Mouse (Mus musculus) liver, adult (tissue): Measurements from ENCODE around the gene Gm37240.

Experiments
- GATA4 ChIP-seq: IDR thresholded peaks from 2 replicates; pipeline ENCODE4 v1.6.1; 2014; ENCODE audit warnings: mild to moderate bottlenecking, low read length; ENCODE audit not compliant: insufficient replicate concordance

Gm37240 gene

DNA sequence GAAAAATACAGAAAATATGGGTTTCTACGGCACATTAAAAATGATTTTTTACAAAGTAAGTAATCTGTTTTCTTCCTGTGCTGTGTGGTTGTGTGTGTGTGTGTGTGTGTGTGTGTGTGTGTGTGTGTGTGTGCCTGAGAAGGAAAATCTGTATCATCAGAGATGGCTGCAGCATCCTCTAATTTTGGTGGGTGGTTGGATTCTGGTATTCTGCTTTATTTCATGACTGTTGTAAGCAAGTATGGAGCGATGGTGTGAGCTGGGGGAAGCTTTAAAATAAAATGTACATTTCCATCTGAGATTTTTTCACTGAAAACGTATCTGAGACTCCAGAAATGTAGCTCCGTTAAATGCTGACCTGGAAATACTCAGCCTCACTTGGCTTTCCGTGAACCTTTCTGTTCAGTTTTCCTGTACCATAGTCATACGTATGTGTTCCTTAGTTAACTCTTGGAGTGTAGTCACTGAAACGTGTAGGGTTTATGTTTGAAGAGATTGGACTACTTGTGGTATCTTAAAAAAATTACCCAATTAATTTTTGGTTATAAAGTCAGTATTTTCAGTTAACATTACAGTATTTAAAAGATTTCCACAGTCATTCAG, 934.6 kb downstream of the Gm37240 start:
- no peak for TF ChIP-seq GATA4

DNA sequence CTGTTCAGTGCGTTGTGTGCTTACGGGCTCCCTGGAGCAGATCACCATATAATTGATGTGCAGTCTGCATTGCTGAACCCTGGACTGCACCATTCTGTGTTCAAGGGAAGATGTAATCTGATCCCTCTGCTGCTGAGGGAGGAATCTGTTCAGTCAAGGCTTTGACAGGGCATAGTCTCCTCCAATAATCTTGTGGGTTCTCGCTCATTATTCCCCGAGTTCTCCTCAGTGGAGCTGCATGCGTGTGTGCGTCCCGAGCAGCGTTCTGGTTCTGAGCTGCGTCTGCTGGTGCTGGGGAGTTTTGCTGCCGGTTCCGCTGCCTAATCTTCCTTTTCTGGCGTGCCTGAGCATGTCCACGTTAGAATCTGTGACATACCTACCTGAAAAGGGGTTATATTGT, 935.2 kb downstream of the Gm37240 start:
- no peak for TF ChIP-seq GATA4

DNA sequence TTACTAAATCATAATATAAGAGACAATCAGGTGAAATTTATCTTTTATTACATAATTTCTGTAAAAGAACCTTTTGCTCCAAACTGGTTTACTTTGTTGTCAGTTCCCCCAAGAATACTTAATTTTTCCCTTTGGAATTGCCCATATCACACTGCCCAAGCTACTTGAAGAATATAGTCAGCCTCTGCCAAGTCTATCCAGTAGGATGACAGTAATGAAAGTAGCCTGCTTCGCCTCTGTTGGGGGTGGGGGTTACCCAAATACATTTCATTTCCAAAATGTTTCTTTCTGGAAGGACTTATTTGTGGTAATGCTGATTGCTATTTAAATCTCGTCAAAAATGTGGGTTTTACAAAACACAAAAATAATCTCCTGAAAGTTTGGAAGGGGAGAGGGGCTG, 935.6 kb downstream of the Gm37240 start:
- no peak for TF ChIP-seq GATA4

DNA sequence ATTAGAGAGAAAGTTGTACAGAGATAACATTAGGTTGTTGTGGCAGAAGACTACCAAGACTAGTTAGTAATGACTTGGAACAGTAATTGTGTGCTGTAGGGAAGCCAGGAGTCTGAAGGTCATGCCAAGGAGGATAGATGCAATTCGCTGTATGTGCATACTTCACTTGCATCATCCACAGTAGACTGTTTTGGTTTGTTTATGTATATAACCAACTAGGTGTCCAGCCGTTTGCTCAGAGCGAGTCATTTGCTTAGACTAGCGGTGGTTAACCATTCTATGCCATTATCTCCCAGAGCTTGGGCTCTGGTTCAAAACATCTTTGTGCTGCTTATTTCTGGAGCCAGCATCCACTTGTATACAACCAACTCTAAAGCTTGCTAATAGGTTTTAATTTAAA, 937.9 kb downstream of the Gm37240 start:
- no peak for TF ChIP-seq GATA4

DNA sequence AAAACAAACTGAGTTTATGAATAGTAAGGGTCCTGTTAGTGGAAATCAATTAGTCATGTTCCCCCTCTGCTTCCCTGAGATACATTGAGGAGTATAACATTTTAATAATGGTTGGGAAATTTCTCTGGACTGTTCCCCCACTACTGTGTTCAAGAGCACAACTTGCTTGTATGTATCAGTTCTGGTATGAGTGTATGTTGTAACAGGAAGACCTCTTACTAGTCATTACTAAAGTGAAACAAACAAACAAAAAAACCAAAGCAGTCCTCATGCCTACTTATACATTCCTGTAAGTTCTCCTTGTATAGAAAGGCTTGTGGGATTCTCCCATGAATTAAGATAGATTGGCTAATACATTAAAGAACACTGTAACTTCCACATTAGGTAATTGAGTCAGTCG, 940.9 kb downstream of the Gm37240 start:
- TF ChIP-seq GATA4: no peak

DNA sequence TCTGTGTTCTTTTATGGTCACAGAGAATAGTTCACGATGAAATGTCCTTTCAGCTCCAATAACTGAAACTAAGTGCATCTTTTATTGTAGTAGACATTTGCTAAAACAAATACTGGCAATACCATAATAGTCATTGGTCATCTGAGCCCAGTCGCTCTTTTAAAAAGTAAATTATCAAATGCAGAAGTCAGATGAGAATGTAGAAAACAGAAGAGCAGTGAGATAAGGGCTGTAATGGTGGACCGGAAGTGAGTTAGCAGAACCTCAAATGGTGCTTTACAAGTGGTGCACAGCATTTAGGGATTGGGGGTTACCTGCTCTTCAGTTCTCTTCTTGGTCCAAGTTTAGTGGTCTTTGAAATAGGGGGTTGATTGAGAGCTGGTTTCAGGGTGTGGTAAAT, 942.4 kb downstream of the Gm37240 start:
- no peak for TF ChIP-seq GATA4

DNA sequence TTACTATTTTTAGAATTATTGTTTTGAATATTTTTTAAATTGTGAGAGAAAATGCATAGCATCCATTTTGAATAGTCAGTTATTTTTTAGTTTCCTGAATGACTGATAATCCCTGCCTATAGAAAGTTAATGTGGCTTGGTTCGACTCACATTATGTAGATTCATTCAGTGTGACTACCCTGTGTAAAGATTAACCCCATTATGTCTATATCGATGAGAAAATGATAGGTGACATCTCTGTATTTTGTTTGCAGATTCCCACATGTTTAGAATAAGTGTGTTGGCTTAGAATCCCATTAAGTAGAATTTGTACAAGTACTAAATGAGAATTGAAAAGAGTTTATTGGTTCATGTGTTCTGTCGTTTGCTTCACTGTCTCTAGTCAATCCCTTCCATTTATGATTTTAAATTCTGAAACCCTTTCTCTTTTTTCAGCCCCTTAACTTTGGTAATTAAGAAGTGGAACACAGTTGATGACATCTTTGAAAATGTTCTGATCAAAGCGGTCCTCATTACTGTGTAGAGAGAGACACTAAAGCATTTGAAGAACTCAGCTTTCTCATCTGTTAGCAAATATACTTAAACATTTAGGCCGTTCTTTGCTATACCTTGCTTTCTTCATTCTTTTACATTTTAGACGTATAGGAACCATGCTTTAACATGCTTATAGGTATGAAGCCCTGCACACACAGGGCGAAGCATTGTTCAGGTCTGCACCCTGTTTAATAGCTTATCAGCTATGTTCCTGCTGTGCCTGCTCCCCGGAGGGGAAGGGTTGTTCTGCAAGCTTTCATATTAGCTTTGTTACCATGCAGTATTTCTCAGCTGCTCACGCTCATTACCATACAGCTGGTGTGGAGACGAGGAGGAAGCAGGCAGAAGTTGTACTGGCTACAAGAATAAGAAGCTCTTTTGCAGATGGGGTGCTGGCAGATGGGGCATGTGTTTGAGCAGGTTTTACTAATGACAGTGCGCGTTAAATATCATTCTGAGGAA, 949.7 kb downstream of the Gm37240 start:
- no peak for TF ChIP-seq GATA4

DNA sequence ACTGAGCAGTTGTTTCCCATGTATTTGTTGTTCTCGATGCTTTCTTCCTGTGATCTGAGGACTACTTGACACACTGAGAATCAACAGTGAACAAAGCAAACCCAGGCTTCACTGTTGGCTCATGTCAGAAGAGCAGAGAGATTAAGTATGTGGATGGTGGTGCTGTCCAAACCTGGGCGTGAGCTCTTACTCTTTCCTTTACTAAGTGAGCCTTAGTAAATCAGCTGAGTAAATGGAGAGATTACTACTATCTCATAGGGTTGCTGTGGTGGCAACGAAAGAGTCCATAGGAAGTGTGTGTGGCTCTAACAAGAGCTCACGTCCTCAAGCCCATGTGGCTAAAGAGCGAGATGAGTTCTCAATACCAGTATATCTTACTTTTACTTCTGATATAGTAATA, 950.4 kb downstream of the Gm37240 start:
- no peak for TF ChIP-seq GATA4

DNA sequence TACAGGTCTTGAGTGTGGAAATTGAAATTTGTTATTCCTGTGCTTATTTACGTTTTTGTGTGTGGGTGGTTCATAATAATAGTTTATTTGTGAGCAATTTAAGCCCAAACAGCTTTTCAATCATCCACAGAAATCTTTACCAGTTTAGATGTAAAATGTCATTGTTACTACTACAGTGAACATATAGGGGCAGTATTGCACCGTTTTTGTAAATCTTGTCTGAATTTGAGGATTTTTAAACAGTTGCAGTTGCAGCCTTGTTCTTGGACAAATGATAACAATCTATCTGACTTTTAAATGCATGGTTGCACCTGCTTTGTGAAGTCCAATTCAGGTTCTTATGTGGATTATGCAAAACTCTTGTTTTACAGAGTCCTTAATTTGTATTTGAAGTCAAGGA, 951.1 kb downstream of the Gm37240 start:
- no peak for TF ChIP-seq GATA4

DNA sequence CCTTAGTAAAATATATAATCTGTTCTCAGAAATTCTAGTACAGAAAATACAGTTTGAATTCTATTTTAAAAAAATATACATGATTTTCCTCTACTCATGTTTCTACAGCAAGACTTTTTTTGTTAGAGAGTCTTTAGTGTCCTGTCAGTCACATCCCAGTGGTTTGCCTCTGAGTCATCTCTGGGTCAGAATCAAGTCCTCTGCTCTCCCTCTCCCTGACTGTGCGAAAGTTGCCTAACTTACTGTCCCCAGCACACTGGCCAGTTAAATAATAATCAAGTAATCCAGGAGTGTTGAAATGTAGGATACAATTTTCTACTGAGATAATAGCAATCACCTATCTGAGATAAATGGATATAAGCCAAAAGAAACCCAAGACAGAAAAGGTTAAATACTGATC, 951.6 kb downstream of the Gm37240 start:
- no peak for TF ChIP-seq GATA4

DNA sequence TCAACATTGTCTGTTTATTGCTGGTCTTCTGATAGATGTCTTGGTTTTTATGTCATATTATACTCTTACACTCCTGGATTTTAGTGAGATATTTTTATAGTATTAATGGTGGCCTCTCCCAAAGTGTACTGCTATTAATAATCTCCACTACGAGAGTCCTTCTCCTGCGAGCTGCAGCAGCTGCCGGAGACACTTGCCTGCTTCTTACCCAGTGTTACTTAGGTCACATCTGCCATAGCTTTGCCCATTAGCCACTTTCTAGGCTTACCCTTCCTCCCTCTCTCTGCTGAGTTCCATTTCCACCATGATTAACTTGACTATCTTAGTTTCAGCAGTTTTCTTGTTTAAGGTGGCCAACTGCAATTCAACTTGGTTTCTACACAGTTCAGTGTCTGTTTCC, 956.6 kb downstream of the Gm37240 start:
- TF ChIP-seq GATA4: no peak

DNA sequence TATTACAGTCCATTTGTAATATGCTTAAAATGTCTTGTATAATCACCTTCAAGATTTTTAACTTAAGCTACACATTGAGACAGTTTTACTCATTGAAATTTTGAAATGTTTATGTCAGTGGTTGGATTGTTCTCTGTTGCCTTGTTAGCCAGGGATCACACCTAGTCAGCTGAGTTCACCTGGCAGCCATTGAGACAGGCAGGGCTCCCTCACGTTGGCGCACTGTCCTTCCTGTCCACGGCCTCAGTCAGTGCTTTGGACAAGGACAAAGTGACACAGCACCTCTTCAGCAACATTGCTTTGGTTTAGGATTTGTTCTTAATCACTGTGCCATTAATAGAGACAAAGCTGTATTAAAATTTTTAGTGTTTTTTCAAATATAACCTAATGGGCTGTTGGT, 958.1 kb downstream of the Gm37240 start:
- no peak for TF ChIP-seq GATA4

DNA sequence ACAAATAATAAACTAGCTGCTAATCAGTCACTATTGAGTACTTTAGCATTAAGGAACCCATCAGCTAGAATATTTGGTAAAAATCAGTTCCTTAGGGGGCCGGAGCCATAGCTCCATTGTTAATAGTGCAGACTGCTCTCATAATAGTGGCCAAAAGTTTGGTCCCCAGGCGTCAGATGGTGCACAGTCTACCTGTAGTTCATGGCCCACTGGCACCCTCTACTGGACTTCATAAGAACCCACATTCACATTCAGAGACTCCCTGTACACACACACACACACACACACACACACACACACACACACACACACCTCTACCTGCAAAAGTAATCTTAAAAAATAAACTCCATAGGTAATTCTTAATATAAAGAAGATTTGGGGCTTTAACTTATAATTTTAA, 959.4 kb downstream of the Gm37240 start:
- no peak for TF ChIP-seq GATA4

DNA sequence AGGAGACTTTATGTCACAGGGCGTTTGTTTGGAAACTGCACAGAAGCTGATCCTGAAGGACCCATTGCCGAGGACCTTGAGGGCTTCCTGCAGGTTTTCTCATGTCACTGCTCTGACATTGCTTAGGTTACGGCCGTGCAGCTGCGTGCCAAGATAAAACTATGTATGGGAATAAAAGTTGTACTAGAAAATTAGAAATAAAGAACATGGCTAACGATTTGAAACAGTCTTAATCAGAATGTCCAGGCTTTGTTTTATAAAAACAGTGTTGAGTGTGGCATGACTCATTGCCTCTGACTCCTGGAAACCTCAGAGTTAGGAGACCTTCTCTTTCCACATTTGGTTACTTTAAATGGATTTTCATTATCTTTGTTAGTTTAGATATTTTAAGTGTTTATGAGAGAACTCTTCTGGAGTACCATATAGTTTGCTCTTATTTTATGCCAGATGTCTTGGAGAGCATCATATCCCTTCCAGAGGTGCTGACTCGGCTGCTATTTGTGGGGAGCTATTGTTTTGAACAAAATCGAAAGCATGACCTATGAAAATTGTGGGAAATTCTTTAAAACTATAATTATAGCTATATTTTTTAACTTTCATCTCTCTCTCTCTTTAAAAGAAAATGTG, 960.0 kb downstream of the Gm37240 start:
- no peak for TF ChIP-seq GATA4

DNA sequence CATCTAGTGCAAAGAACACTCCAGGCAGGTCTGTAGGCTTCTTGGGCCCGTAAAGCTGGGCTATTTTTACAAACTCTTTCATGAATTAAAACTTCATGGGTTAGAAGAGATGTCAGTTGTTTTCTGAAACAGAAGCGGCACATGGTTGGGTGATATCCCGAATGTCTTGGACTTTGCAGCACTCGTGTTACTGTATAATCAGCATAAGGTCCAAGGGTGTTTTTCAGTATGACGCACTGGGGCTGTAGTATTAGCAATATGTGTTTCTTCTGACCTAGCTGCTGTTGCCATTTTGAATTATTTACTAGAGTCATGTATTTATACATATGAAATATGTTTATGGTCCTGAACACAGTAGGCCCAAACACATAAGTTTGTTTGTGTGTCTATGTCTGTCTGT, 961.2 kb downstream of the Gm37240 start:
- TF ChIP-seq GATA4: no peak

DNA sequence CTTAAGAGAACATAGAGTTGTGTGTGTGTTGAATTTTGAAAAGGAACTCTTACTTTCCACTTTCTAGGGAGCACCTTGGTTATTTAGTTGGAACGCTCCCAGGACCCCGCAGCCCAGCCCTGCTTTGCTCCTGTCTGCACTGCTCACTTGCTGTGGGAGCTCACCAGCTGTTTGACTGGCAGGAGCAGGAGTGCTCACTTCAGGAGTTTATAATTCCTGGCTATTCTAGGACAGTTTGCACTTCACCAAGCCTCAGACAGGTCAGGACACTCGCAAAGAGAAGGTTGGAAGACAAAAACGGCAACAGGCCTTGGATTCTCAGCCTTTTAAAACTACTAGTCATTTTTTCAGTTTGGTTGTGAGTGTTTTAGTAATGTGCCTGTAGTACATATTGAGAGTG, 962.1 kb downstream of the Gm37240 start:
- no peak for TF ChIP-seq GATA4
